Mouse (Mus musculus): ENCODE measurements around the gene Plcd1. TPM values are rescaled to one million over a fixed set of nuclear protein-coding genes. Genes with fewer than 3 reads are reported as not detected.

Gene Plcd1
- total and polyA plus RNA-seq, 3 experiments, result 0.36 TPM; not detected in 2

DNA sequence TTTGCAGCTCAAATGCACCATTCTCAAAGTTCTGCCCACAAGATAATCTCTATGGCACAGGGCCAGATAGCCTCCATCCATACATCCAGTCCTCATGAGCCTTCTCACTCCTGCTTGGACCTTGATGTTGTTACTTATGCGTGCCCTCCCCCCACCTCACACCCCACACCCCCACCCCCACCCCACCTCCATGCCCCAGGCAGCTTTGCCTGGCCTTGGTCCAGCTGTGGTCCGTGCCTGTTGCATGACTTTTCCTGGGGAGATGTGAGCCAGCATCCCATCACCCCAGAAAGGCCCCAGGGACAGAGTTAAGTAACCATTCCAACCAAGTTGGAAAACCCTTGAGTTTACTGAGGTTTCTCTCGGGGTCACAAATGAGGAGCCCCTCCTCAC, 26.9 kb upstream of the Plcd1 start:
- Histone ChIP-seq H3K27me3 (ENCODE audit: control insufficient read depth in 1 of 2, insufficient read depth in 2 of 2, low read length in 2 of 2) (no peaks in the 10 kb centered on the region), H3K4me3 (ENCODE audit: control insufficient read depth in 1 of 2, insufficient read depth in 1 of 2, low read depth in 2 of 2, low read length in 2 of 2) (no peak overlapping the region), H3K79me2 (ENCODE audit: control insufficient read depth, insufficient read depth, low read length, poor library complexity) (no peaks in the 10 kb centered on the region), H3K36me3 (ENCODE audit: control insufficient read depth in 1 of 2, insufficient read depth in 2 of 2, low read length in 2 of 2) (no peaks in the 10 kb centered on the region), H3K9me3 (replicated peaks; ENCODE audit: insufficient read depth, low read length) (no peaks in the 10 kb centered on the region), H3K4me1 (ENCODE audit: control insufficient read depth in 1 of 2, insufficient read depth in 2 of 2, low read length in 2 of 2) (no peaks in the 10 kb centered on the region), H3K9ac (ENCODE audit: control insufficient read depth, low read depth, low read length, poor library complexity, severe bottlenecking) (no peak overlapping the region), H3K27ac (ENCODE audit: control insufficient read depth, low read depth, low read length) (no peak overlapping the region)
- no peak for DNase-seq (ENCODE audit: low read depth, low spot score)
- TF ChIP-seq MYB (IDR thresholded peaks at IDR 0.05; ENCODE audit: low read depth, low read length) (no peak), JUND (IDR thresholded peaks at IDR 0.05; ENCODE audit: low read depth, low read length) (no peak), CHD1 (IDR thresholded peaks at IDR 0.05; ENCODE audit: low read depth, low read length) (no peak), TCF12 (IDR thresholded peaks at IDR 0.05; ENCODE audit: low read depth, low read length) (no peak), KAT2A (conservative IDR thresholded peaks at IDR 0.05; ENCODE audit: low read depth, low read length) (no peak), SMC3 (IDR thresholded peaks at IDR 0.05; ENCODE audit: low read depth, low read length) (no peak), MAFK (IDR thresholded peaks at IDR 0.05; ENCODE audit: borderline replicate concordance, low read depth, low read length) (no peak), USF1 (IDR thresholded peaks at IDR 0.05; ENCODE audit: low read depth, low read length) (no peak)

GRCm38 (mm10) chr9:119119409-119120167, 26.3 kb upstream of the Plcd1 start:
- Histone ChIP-seq H3K79me2 (ENCODE audit: control insufficient read depth, insufficient read depth, low read length, poor library complexity) (no peaks in the 10 kb centered on the region), H3K9me3 (replicated peaks; ENCODE audit: insufficient read depth, low read length) (no peaks in the 10 kb centered on the region), H3K4me1 (ENCODE audit: control insufficient read depth in 1 of 2, insufficient read depth in 2 of 2, low read length in 2 of 2) (no peaks in the 10 kb centered on the region), H3K27ac (ENCODE audit: control insufficient read depth, low read depth, low read length) (no peak overlapping the region), H3K36me3 (ENCODE audit: control insufficient read depth in 1 of 2, insufficient read depth in 2 of 2, low read length in 2 of 2) (no peaks in the 10 kb centered on the region), H3K4me3 (ENCODE audit: control insufficient read depth in 1 of 2, insufficient read depth in 1 of 2, low read depth in 2 of 2, low read length in 2 of 2) (no peak overlapping the region), H3K27me3 (ENCODE audit: control insufficient read depth in 1 of 2, insufficient read depth in 2 of 2, low read length in 2 of 2) (no peaks in the 10 kb centered on the region), H3K9ac (ENCODE audit: control insufficient read depth, low read depth, low read length, poor library complexity, severe bottlenecking) (no peak overlapping the region)
- no peak for TF ChIP-seq TAL1 (IDR thresholded peaks at IDR 0.05; ENCODE audit: low read length)
- TF ChIP-seq POLR2A (IDR thresholded peaks at IDR 0.05; ENCODE audit: control insufficient read depth in 1 of 2, insufficient read depth in 1 of 2, low read depth in 1 of 2, low read length in 2 of 2, poor library complexity in 1 of 2), result no peak
- no peak for TF ChIP-seq CHD1 (IDR thresholded peaks at IDR 0.05; ENCODE audit: low read depth, low read length)
- no peak for TF ChIP-seq CTCF (IDR thresholded peaks at IDR 0.05 in 2 of 3, conservative IDR thresholded peaks at IDR 0.05 in 1 of 3; ENCODE audit: control insufficient read depth in 1 of 3, insufficient read depth in 1 of 3, low read depth in 2 of 3, low read length in 3 of 3, poor library complexity in 1 of 3, severe bottlenecking in 1 of 3)
- TF ChIP-seq ZMIZ1 (IDR thresholded peaks at IDR 0.05; ENCODE audit: low read depth, low read length), result no peak
- TF ChIP-seq EP300 (IDR thresholded peaks at IDR 0.05; ENCODE audit: low read depth in 1 of 2, low read length in 2 of 2), result no peak
- TF ChIP-seq TBP (IDR thresholded peaks at IDR 0.05; ENCODE audit: low read depth, low read length), result no peak
- no peak for TF ChIP-seq TCF12 (IDR thresholded peaks at IDR 0.05; ENCODE audit: low read depth, low read length)
- no peak for TF ChIP-seq NELFE (IDR thresholded peaks at IDR 0.05; ENCODE audit: low read depth, low read length)
- no peak for TF ChIP-seq KAT2A (conservative IDR thresholded peaks at IDR 0.05; ENCODE audit: low read depth, low read length)
- no peak for TF ChIP-seq MAZ (IDR thresholded peaks at IDR 0.05; ENCODE audit: low read depth, low read length)
- no peak for TF ChIP-seq USF1 (IDR thresholded peaks at IDR 0.05; ENCODE audit: low read depth, low read length)
- TF ChIP-seq MAFK (IDR thresholded peaks at IDR 0.05; ENCODE audit: borderline replicate concordance, low read depth, low read length), result no peak
- TF ChIP-seq JUND (IDR thresholded peaks at IDR 0.05; ENCODE audit: low read depth, low read length), result no peak
- TF ChIP-seq CHD2 (IDR thresholded peaks at IDR 0.05; ENCODE audit: low read length), result no peak
- TF ChIP-seq MYB (IDR thresholded peaks at IDR 0.05; ENCODE audit: low read depth, low read length), result no peak
- TF ChIP-seq GABPA (IDR thresholded peaks at IDR 0.05; ENCODE audit: low read depth, low read length), result no peak
- TF ChIP-seq ZC3H11A (IDR thresholded peaks at IDR 0.05; ENCODE audit: low read depth, low read length), result no peak
- no peak for DNase-seq (ENCODE audit: low read depth, low spot score)

All from MEL (cell line).